Mouse (Mus musculus) hindbrain, embryonic 14.5 days (tissue): ENCODE results near the gene Usp15. TPM values are rescaled to one million over a fixed set of nuclear protein-coding genes. Genes with fewer than 3 reads are reported as not detected.

ENCODE experiments used
- ATAC-seq: fragments of 200-750 bp; cut with Nextera tagmentation; 2 replicates; pipeline ENCODE4 v1.8.0; 2017; ENCODE audit warnings: moderate number of reproducible peaks, mild to moderate bottlenecking, moderate TSS enrichment, moderate library complexity; ENCODE audit not compliant: low FRiP score
- DNase-seq: peaks from one replicate; pipeline ENCODE4 v3.0.0-alpha.2; 2015; ENCODE audit warnings: low spot score
- H3K27ac ChIP-seq: fragments of 300-500 bp; sonication (generic); 2 replicates; pipeline ENCODE4 v1.5.1; 2014; ENCODE audit warnings: mild to moderate bottlenecking, moderate library complexity
- H3K27me3 ChIP-seq: fragments of 300-500 bp; sonication (generic); 2 replicates; pipeline ENCODE4 v1.6.1; 2014; ENCODE audit warnings: mild to moderate bottlenecking, low read length, mixed read lengths; ENCODE audit not compliant: control insufficient read depth, insufficient read depth
- H3K36me3 ChIP-seq: fragments of 300-500 bp; sonication (generic); replicated peaks from 2 replicates; pipeline ENCODE4 v1.6.1; 2014; ENCODE audit not compliant: control insufficient read depth, insufficient read depth
- H3K4me1 ChIP-seq: fragments of 300-500 bp; sonication (generic); replicated peaks from 2 replicates; pipeline ENCODE4 v1.6.1; 2014; ENCODE audit warnings: antibody characterized with exemption, low read length, mixed read lengths; ENCODE audit not compliant: control insufficient read depth, insufficient read depth
- H3K4me2 ChIP-seq: fragments of 300-500 bp; sonication (generic); replicated peaks from 2 replicates; pipeline ENCODE4 v1.6.1; 2014; ENCODE audit warnings: mild to moderate bottlenecking, moderate library complexity
- H3K4me3 ChIP-seq: fragments of 300-500 bp; sonication (generic); replicated peaks from 2 replicates; pipeline ENCODE4 v1.5.1; 2014; ENCODE audit warnings: mild to moderate bottlenecking, low read length
- H3K9ac ChIP-seq: fragments of 300-500 bp; sonication (generic); 2 replicates; pipeline ENCODE4 v1.6.1; 2014
- H3K9me3 ChIP-seq: fragments of 300-500 bp; sonication (generic); 2 replicates; pipeline ENCODE4 v1.6.1; 2016; ENCODE audit warnings: low read length; ENCODE audit not compliant: control insufficient read depth
- WGBS: fragments of 180-500 bp; shearing (Covaris S2); extraction: QIAGEN DNeasy Blood & Tissue Kit; methylation state at CpG from one replicate; pipeline ENCODE4 v1.1.7; 2014; 5-methylcytosine and 5-hydroxymethylcytosine counted together
- polyA plus RNA-seq: library from polyadenylated mRNA; unstranded; fragments of >200 nt; fragmentation: Nextera tagmentation; extraction: Ambion mirVana; gene quantifications from 2 replicates; pipeline ENCODE4 v1.2.1, GENCODE M21; 2014

Usp15 gene
- polyA plus RNA-seq, 1 experiment from 2014 or later = 99.7 TPM

DNA sequence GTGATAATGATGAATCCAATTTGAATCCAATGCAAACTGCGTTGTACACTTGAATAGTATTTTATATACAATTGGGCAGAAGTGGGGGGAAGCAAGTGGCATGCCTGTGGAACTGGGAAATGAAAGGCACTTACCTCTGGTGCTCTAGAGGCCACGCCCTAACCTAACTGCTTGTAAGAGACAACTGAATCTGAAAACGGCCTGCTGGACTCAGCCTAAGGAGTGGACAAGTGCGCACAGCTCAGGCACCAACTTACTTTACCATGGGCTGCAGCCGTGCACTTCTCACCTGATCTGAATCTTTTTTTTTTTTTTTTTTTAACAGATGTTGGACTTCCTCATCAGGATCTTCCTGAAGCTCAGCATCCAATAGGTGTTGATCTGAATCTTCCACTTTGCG, 10.9 kb downstream of the Usp15 start:
- no peak for DNase-seq
- 90% methylated on average over 6 of the region's 6 CpGs for WGBS

DNA sequence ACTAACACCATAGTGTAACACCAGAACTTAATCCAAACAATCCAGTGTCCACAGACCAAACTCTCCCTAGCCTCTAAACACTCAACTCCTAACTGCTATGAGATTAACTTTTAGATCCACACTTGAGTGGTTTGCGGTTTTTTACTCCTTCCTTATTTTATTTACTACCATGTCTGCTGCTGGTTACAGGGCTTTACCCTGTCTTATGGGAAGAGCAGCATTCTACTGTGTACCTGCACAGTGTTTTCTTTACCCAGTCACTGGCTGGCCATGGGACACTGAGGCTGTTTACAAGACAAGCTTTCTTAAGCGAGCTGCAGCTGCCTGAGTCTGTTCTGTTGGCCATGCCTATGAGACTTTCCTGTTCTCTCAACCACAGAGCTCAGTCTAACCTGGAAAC, 13.1 kb downstream of the Usp15 start:
- DNase-seq = no peak
- Histone ChIP-seq H3K36me3 (peaks cover 22% of the 10 kb centered on the region), H3K27me3 (no peaks in the 10 kb centered on the region), H3K9ac (no peak overlapping the region), H3K9me3 (no peaks in the 10 kb centered on the region), H3K4me3 (no peak overlapping the region), H3K4me1 (peaks cover 11% of the 10 kb centered on the region; the same call in 1 of the 2 replicates), H3K4me2 (no peak overlapping the region), H3K27ac (no peak overlapping the region)
- WGBS = 73% methylated on average over 2 of the region's 2 CpGs
- ATAC-seq = no peak

More for the DNA sequence above, 10.9 kb downstream of the Usp15 start:
- no peak overlapping the region for H3K9ac ChIP-seq
- H3K27me3 ChIP-seq = no peaks in the 10 kb centered on the region
- H3K27ac ChIP-seq = no peak overlapping the region
- ATAC-seq = no peak
- no peak overlapping the region for H3K4me2 ChIP-seq
- H3K4me3 ChIP-seq = no peak overlapping the region
- H3K4me1 ChIP-seq = peaks cover 11% of the 10 kb centered on the region; the same call in 1 of the 2 replicates
- H3K36me3 ChIP-seq = peaks cover 2% of the 10 kb centered on the region; the same call in 1 of the 2 replicates
- no peaks in the 10 kb centered on the region for H3K9me3 ChIP-seq

DNA sequence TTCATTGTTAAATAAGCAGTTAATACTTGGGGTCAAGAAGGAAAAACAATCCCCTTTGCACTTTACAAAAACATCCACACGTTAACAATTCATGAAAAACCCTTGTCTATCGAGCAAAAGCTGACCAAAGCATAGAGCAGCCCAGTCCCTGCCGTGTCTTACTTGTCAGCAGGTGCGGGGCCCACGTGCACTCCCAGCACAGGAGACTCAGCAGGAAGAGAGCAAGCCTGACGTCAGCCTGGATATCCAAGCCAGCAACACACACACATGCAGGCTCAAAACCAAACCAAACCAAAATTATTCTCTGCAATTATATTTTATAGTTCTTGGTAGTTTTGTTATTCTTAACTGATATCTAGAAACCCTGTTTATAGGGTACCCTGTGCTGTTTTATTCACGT, 13.6 kb downstream of the Usp15 start:
- Histone ChIP-seq H3K4me2 (no peak overlapping the region), H3K4me1 (peaks cover 11% of the 10 kb centered on the region; the same call in 1 of the 2 replicates), H3K9ac (no peak overlapping the region), H3K27ac (no peak overlapping the region), H3K9me3 (no peaks in the 10 kb centered on the region), H3K36me3 (peaks cover 26% of the 10 kb centered on the region), H3K4me3 (no peak overlapping the region), H3K27me3 (no peaks in the 10 kb centered on the region)
- DNase-seq (no peak), ATAC-seq (no peak)
- WGBS = 53% methylated on average over 7 of the region's 7 CpGs

DNA sequence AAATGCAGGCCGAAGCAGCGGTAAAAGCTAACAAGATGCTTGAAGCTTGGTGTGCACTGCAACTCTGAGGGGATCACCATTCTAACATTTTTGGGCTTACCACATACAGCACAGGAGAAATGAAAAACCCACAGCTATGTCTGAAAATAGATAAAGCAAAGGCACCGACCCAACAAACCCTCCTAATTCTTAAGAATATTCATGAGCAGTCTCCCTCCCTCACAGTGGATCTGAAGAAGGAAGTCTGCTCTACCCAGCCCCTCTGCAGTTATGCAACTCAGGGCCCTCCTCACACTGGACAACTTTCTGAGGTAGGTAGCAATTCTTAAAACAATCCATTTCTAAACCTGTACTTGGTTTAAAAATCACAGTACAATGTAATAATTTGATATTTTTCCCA, 14.4 kb downstream of the Usp15 start:
- WGBS = 82% methylated on average over 3 of the region's 3 CpGs
- DNase-seq (no peak), ATAC-seq (no peak)
- H3K9ac ChIP-seq = no peak overlapping the region
- H3K4me2 ChIP-seq = no peak overlapping the region
- H3K27me3 ChIP-seq = no peaks in the 10 kb centered on the region
- H3K27ac ChIP-seq = no peak overlapping the region
- H3K36me3 ChIP-seq = peaks cover 31% of the 10 kb centered on the region
- H3K9me3 ChIP-seq = no peaks in the 10 kb centered on the region
- H3K4me3 ChIP-seq = no peak overlapping the region
- H3K4me1 ChIP-seq = peaks cover 9% of the 10 kb centered on the region; the same call in 1 of the 2 replicates

DNA sequence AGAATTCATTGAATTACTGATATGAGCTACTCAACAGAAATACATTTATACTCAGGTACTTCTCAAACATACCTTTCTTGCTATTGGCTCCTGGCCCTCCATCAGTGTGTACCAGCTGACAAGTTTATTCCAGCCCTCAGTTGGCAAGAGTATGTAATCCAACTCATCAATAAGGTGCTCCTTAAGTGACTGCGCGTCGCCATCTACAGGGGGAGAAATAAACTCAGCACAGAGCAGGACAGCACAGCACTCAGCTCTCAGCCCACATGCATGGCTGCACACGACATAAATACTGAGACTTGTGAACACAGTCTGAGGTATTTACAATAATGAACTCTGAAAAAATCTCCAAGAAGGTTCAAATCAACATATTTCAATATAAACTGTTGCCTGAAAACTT, 21.0 kb downstream of the Usp15 start:
- no peaks in the 10 kb centered on the region for H3K4me1 ChIP-seq
- H3K4me2 ChIP-seq = no peak overlapping the region
- H3K9ac ChIP-seq = no peak overlapping the region
- 78% methylated on average over 4 of the region's 4 CpGs for WGBS
- H3K4me3 ChIP-seq = no peak overlapping the region
- ATAC-seq (no peak), DNase-seq (no peak)
- H3K36me3 ChIP-seq = peaks cover 72% of the 10 kb centered on the region
- no peaks in the 10 kb centered on the region for H3K9me3 ChIP-seq
- H3K27me3 ChIP-seq = no peaks in the 10 kb centered on the region
- H3K27ac ChIP-seq = no peak overlapping the region

DNA sequence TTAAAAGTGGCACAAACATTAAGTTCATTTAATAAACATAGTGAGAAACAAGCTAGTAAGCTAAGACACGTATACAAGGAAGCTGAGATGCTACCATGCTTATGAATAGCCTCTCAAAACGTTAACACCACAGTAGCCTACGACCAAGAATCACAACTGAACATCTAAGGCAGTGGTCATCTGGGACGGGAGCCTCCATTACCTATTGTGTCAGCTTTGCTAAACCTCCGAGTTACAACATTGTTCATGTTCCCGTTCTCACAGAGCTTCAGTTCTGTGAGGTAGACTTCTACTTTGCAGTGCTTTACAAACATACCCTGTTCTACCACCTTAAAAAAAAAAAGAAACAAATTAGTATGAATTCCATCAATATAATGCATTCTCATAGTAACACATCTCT, 25.9 kb downstream of the Usp15 start:
- no peak for ATAC-seq
- 86% methylated on average over 6 of the region's 6 CpGs for WGBS
- no peak overlapping the region for H3K4me2 ChIP-seq
- H3K36me3 ChIP-seq = peaks cover 74% of the 10 kb centered on the region
- H3K9me3 ChIP-seq = no peaks in the 10 kb centered on the region
- no peak for DNase-seq
- H3K27me3 ChIP-seq = no peaks in the 10 kb centered on the region
- H3K9ac ChIP-seq = no peak overlapping the region
- no peak overlapping the region for H3K27ac ChIP-seq
- no peak overlapping the region for H3K4me3 ChIP-seq
- no peaks in the 10 kb centered on the region for H3K4me1 ChIP-seq

DNA sequence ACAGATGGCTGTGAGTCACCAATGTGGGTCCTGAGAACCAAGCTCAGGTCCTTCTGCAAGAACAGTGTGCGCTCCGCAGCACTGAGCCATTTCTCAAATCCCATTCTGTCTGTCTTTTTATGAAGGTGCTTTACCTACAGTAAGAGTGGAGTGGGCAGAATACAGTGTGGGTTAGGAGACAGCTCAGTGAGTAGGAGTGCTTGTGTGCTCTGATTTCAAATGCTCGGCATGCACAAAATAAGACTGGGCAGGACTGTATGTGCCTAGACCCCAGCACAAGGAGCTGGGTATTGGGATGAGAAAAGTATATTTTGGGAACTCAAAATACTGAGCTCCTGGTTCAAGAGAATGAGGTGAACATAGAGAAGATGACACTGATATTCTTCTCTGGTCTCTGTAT, 31.3 kb downstream of the Usp15 start:
- no peaks in the 10 kb centered on the region for H3K9me3 ChIP-seq
- H3K27me3 ChIP-seq = no peaks in the 10 kb centered on the region
- DNase-seq (no peak), ATAC-seq (no peak)
- no peaks in the 10 kb centered on the region for H3K4me1 ChIP-seq
- H3K4me3 ChIP-seq = no peak overlapping the region
- no peak overlapping the region for H3K27ac ChIP-seq
- H3K9ac ChIP-seq = no peak overlapping the region
- no peak overlapping the region for H3K4me2 ChIP-seq
- H3K36me3 ChIP-seq = peaks cover 62% of the 10 kb centered on the region
- WGBS = 96% methylated on average over 3 of the region's 3 CpGs

DNA sequence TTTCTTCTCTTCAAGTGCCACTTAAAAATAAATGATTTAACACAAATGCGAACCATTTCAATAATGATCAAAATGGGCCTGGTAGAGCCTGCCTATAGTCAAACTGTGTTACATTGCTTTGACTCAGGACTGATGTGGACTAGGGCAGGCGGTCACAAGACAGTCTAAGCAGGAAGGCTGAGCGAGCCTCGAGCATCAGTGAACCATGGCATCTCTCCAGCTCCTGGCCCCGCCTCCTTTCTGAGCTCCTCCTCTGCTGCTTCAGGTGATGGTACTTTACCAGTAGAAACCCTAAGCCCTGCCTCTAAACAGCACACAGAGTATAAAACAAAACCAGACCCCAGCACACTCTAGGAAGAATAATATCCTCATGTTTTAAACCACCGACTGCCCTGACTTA, 36.3 kb downstream of the Usp15 start:
- no peaks in the 10 kb centered on the region for H3K27me3 ChIP-seq
- no peak overlapping the region for H3K27ac ChIP-seq
- H3K36me3 ChIP-seq = peaks cover 43% of the 10 kb centered on the region
- DNase-seq (no peak), ATAC-seq (no peak)
- no peak overlapping the region for H3K9ac ChIP-seq
- 74% methylated on average over 6 of the region's 6 CpGs for WGBS
- H3K4me2 ChIP-seq = no peak overlapping the region
- H3K4me3 ChIP-seq = no peak overlapping the region
- no peaks in the 10 kb centered on the region for H3K9me3 ChIP-seq
- no peaks in the 10 kb centered on the region for H3K4me1 ChIP-seq

DNA sequence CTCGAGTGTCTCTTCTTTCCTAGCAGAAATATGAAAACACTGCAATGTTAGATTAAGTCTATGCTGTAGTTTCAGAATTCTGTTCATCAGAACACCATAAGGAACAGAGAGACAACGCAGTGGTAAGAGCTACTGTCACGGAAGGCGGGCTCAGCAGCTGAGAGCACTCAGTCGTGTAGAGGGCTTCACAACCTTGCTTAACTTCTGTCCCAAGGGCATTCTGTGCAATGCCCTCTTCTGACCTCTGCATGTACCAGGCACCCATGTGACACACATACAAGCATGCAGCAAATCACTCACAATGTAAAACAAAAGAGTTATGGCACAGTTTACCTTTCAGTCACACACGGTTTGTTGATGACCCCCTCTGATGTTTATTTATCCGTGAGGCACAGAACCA, 37.5 kb downstream of the Usp15 start:
- Histone ChIP-seq H3K27me3 (no peaks in the 10 kb centered on the region), H3K27ac (no peak overlapping the region), H3K4me1 (no peaks in the 10 kb centered on the region), H3K4me2 (no peak overlapping the region), H3K9me3 (no peaks in the 10 kb centered on the region), H3K9ac (no peak overlapping the region), H3K4me3 (no peak overlapping the region), H3K36me3 (peaks cover 46% of the 10 kb centered on the region)
- DNase-seq (no peak), ATAC-seq (no peak)
- 86% methylated on average over 7 of the region's 7 CpGs for WGBS

DNA sequence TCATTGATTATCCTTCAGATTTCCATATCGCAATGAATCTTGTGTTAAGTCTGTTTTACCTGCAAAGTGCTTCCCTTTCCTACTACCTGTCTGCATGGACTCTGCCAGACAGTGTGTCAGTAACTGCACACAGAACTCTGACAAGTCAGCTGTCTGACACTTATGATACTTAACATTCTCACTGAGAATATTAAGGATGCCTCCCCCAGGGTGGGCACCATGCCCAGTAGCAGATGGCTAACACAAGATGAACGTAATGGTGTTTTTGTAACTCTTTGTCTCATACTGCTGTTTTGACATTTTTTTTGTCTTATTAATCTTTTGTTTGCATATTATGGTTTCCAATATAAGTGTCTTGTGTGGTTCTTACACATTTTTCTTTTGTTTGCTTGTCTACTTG, 40.4 kb downstream of the Usp15 start:
- WGBS = 70% methylated on average over 2 of the region's 2 CpGs
- Histone ChIP-seq H3K27ac (no peak overlapping the region), H3K9ac (no peak overlapping the region), H3K9me3 (no peaks in the 10 kb centered on the region), H3K4me2 (no peak overlapping the region), H3K27me3 (no peaks in the 10 kb centered on the region), H3K36me3 (peaks cover 38% of the 10 kb centered on the region), H3K4me1 (no peaks in the 10 kb centered on the region), H3K4me3 (no peak overlapping the region)
- DNase-seq (peak; percentile 36), ATAC-seq (no peak)
